11 mouse cellular contexts compared by ENCODE assay signal in the genomic region with DNA sequence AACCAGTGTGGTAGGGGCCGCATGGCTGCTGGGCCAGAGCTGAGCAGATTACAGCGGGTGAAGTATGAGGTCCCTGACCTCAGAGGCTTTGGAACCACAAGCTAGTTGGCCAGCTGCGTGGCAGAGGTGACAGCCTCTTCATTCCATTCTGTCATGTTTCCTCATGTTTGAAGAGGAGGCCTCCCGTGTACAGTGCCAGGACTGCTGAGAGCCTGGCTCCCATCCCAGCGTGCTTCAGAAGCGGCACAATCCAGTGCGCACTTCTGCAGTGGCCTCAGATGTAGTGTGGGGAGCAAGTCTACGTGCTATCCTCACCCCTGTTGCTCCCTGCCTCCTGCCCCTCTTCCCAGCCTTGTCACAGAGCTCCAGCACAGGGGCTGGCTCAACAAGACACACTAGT. TPM values are rescaled to one million over a fixed set of nuclear protein-coding genes. Genes with fewer than 3 reads are reported as not detected.
DNase-seq lines count a peak whose midpoint lies in the region; ATAC-seq and TF ChIP-seq lines count a peak whose summit lies in the region.
"Had no signal": no experiment of that assay in that cellular context is flagged by ENCODE, and none has a peak within 500 bp of the region (broad histone marks: within the 10 kb centered on the region; RNA-seq: fewer than 3 reads in every experiment).

No protein-coding gene starts in this region.

- 82% methylated on average over 8 of the region's 8 CpGs for WGBS in midbrain, embryonic 13.5 days
- WGBS in midbrain, embryonic 15.5 days = 75% methylated on average over 8 of the region's 8 CpGs
- 34% methylated on average over 8 of the region's 8 CpGs for WGBS in heart, embryonic 12.5 days
- 29% methylated on average over 8 of the region's 8 CpGs for WGBS in lung, postnatal 0 days

- DNase-seq in gastrocnemius, adult 18-20 months (ENCODE audit: low spot score) = peak; percentile 19
- DNase-seq in gastrocnemius, postnatal 25 days = no peak
- DNase-seq in lung, postnatal 0 days (ENCODE audit: low spot score) = peak; percentile 79
- DNase-seq in urinary bladder, postnatal 36 days (ENCODE audit: low spot score in 2 of 2) = no peak
- DNase-seq in cerebellum, adult 11 months = no peak

- no peaks in the 10 kb centered on the region for H3K9me3 ChIP-seq in midbrain, embryonic 13.5 days
- no peaks in the 10 kb centered on the region for H3K9me3 ChIP-seq in midbrain, embryonic 15.5 days
- H3K9me3 ChIP-seq in heart, embryonic 12.5 days (replicated peaks) = no peaks in the 10 kb centered on the region
- no peaks in the 10 kb centered on the region for H3K9me3 ChIP-seq in lung, postnatal 0 days (ENCODE audit: low read length)
- H3K9me3 ChIP-seq: kidney, embryonic 15.5 days; limb, embryonic 12.5 days had no signal

- H3K4me2 ChIP-seq in midbrain, embryonic 13.5 days (replicated peaks) = no peak overlapping the region
- no peak overlapping the region for H3K4me2 ChIP-seq in midbrain, embryonic 15.5 days
- H3K4me2 ChIP-seq in heart, embryonic 12.5 days = no peak overlapping the region
- no peak overlapping the region for H3K4me2 ChIP-seq in lung, postnatal 0 days (replicated peaks; ENCODE audit: low read depth, low read length)
- H3K4me2 ChIP-seq: kidney, embryonic 15.5 days; limb, embryonic 12.5 days had no signal

- ATAC-seq in midbrain, embryonic 13.5 days = peak; percentile 35; the same call in 1 of the 2 replicates
- ATAC-seq in midbrain, embryonic 15.5 days (replicated peaks) = no peak
- ATAC-seq in heart, embryonic 12.5 days (ENCODE audit: insufficient number of reproducible peaks, low FRiP score) = peak; percentile 56
- ATAC-seq in lung, postnatal 0 days = peak; percentile 79

- no peak overlapping the region for H3K9ac ChIP-seq in midbrain, embryonic 13.5 days (replicated peaks)
- no peak overlapping the region for H3K9ac ChIP-seq in midbrain, embryonic 15.5 days
- no peak overlapping the region for H3K9ac ChIP-seq in heart, embryonic 12.5 days
- H3K9ac ChIP-seq in lung, postnatal 0 days (replicated peaks; ENCODE audit: low read depth) = no peak overlapping the region
- H3K9ac ChIP-seq: kidney, embryonic 15.5 days; limb, embryonic 12.5 days had no signal

- no peak overlapping the region for H3K27ac ChIP-seq in midbrain, embryonic 13.5 days
- no peak overlapping the region for H3K27ac ChIP-seq in midbrain, embryonic 15.5 days
- peak overlapping the region; percentile 45 for H3K27ac ChIP-seq in heart, embryonic 12.5 days (ENCODE audit: poor library complexity, severe bottlenecking)
- no peak overlapping the region for H3K27ac ChIP-seq in lung, postnatal 0 days (ENCODE audit: low read length)
- H3K27ac ChIP-seq: kidney, embryonic 15.5 days; limb, embryonic 12.5 days had no signal

- H3K4me3 ChIP-seq in midbrain, embryonic 13.5 days (replicated peaks) = no peak overlapping the region
- no peak overlapping the region for H3K4me3 ChIP-seq in midbrain, embryonic 15.5 days
- no peak overlapping the region for H3K4me3 ChIP-seq in heart, embryonic 12.5 days
- no peak overlapping the region for H3K4me3 ChIP-seq in lung, postnatal 0 days (ENCODE audit: low read depth, low read length)
- H3K4me3 ChIP-seq: kidney, embryonic 15.5 days; limb, embryonic 12.5 days; myocyte had no signal

- H3K27me3 ChIP-seq in midbrain, embryonic 13.5 days = no peaks in the 10 kb centered on the region
- H3K27me3 ChIP-seq in midbrain, embryonic 15.5 days (replicated peaks) = no peaks in the 10 kb centered on the region
- H3K27me3 ChIP-seq in heart, embryonic 12.5 days (replicated peaks) = 0 out of 2 replicates have a peak, but pooled peaks cover 6% of the 10 kb centered on the region
- no peaks in the 10 kb centered on the region for H3K27me3 ChIP-seq in lung, postnatal 0 days (replicated peaks; ENCODE audit: insufficient read depth, low read length)

- TF ChIP-seq EP300 in lung, postnatal 0 days (IDR thresholded peaks at IDR 0.05) = no peak

- TF ChIP-seq CTCF in lung, postnatal 0 days (IDR thresholded peaks at IDR 0.05) = no peak

- no peaks in the 10 kb centered on the region for H3K36me3 ChIP-seq in midbrain, embryonic 13.5 days
- no peaks in the 10 kb centered on the region for H3K36me3 ChIP-seq in midbrain, embryonic 15.5 days (replicated peaks)
- no peaks in the 10 kb centered on the region for H3K36me3 ChIP-seq in heart, embryonic 12.5 days
- no peaks in the 10 kb centered on the region for H3K36me3 ChIP-seq in lung, postnatal 0 days (ENCODE audit: insufficient read depth, low read length)
- H3K36me3 ChIP-seq: kidney, embryonic 15.5 days; limb, embryonic 12.5 days had no signal

- H3K4me1 ChIP-seq in midbrain, embryonic 13.5 days (replicated peaks) = peaks cover under 1% of the 10 kb centered on the region
- 0 out of 2 replicates have a peak, but pooled peaks cover 3% of the 10 kb centered on the region for H3K4me1 ChIP-seq in midbrain, embryonic 15.5 days
- H3K4me1 ChIP-seq in heart, embryonic 12.5 days (replicated peaks) = peaks cover 38% of the 10 kb centered on the region
- H3K4me1 ChIP-seq in lung, postnatal 0 days (ENCODE audit: insufficient read depth, low read depth, low read length) = no peaks in the 10 kb centered on the region; the same call in 1 of the 2 replicates

RNA-seq across cellular contexts. Expression of a gene that starts 34.7 kb away (rescaled TPM):
- total RNA-seq in gastrocnemius, adult 18-20 months (2021) = not detected
- under 1 TPM; 0.13 to 0.21 TPM for total RNA-seq in gastrocnemius, postnatal 25 days (2021)
- 0.35 and 0.43 TPM in 2 replicates for polyA plus RNA-seq in midbrain, embryonic 13.5 days (2015; fragmentation: Nextera tagmentation; extraction: Ambion mirVana)
- polyA plus RNA-seq in midbrain, embryonic 15.5 days (2015; fragmentation: Nextera tagmentation; extraction: Ambion mirVana) = 0.38 and 0.61 TPM in 2 replicates
- polyA plus RNA-seq in heart, embryonic 12.5 days (2016; fragmentation: Nextera tagmentation; extraction: Ambion mirVana) = 0.22 and 0.51 TPM in 2 replicates
- 1.4 and 2.0 TPM in 2 replicates for polyA plus RNA-seq in lung, postnatal 0 days (2015; fragmentation: Nextera tagmentation; extraction: Ambion mirVana)
- polyA plus RNA-seq: myocyte had no signal

Comparison
In these comparisons a context has a peak if more than half of its experiments do, and no peak if none do; other contexts are left out.
1. DNase-seq: peak in gastrocnemius, adult 18-20 months (single experiment) and lung, postnatal 0 days (single experiment); none in gastrocnemius, postnatal 25 days (single experiment), urinary bladder, postnatal 36 days (0 of 2) and cerebellum, adult 11 months (single experiment).